Mouse (Mus musculus): Measurements from ENCODE around the gene Vgf. TPM values are rescaled to one million over a fixed set of nuclear protein-coding genes. Genes with fewer than 3 reads are reported as not detected.
A peak's percentile ranks its signal among the peaks of the same experiment; 100 is the strongest.

Gene Vgf
- polyA plus RNA-seq, 1 experiment = 0.99 TPM

DNA sequence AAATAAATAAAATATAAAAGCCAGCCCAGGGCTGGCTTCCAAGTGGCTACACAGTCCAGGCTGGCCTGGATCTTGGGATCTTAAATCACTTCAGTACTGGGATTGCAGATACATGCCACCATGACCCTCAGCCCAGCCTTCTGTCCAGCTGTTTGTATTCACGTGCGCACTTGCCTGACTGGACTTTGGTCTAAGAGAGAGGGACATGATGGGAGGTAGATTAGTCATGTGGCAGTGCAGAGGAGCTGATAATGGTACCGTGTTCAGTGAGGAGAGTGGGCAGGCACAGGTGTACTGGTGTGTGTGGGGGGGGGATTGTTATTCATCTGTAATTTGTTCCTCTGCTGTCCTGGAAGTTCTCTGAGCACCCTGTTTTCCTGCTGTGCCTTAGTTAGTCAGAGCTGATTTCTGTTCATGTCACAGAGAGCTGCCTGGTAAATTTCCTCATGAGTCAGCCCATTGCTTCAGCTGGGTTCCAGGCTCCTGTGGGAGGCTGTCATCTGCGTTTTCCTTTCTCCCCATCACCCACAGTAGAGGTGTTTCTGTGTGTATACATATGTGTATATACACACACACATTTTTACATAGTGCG is 25.8 kb downstream of the Vgf start:
- no peak overlapping the region for H3K27ac ChIP-seq (ENCODE audit: insufficient read depth, low read depth, low read length)
- H3K4me3 ChIP-seq (ENCODE audit: low read depth, low read length) = no peak overlapping the region
- no peaks in the 10 kb centered on the region for H3K4me1 ChIP-seq (ENCODE audit: control insufficient read depth, insufficient read depth, insufficient read length, low read length)
- H3K36me3 ChIP-seq (ENCODE audit: control insufficient read depth, insufficient read depth, low read length) = no peaks in the 10 kb centered on the region
- H3K27me3 ChIP-seq (ENCODE audit: control insufficient read depth, insufficient read depth, low read length) = no peaks in the 10 kb centered on the region
- no peak for TF ChIP-seq CTCF (IDR thresholded peaks at IDR 0.05; ENCODE audit: extremely low read depth, insufficient read length, insufficient replicate concordance, low read depth, low read length)
- TF ChIP-seq POLR2A (IDR thresholded peaks at IDR 0.05; ENCODE audit: low read depth, low read length) = no peak
- WGBS = 41% methylated on average over 5 of the region's 5 CpGs

DNA sequence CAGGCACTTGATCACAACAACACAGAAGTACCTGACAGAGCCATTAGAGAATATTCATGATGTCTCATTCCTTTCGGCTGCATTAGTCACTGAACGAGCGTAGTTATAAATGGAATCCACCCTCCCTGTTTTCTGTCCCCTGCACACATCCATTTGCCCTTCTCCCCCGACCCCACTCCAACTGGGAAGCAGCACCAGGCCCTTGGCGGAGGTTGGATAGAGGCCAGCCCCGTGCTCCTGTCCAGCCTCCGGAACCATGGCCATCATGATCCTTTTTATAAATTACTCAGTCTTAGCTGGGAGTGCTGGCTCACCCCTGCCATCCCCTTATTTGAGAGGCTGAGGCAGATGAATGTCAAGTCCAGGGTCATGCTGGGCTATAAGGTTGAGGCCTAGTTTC is 28.1 kb downstream of the Vgf start:
- no peaks in the 10 kb centered on the region for H3K36me3 ChIP-seq (ENCODE audit: control insufficient read depth, insufficient read depth, low read length)
- 82% methylated on average over 7 of the region's 7 CpGs for WGBS
- H3K4me1 ChIP-seq (ENCODE audit: control insufficient read depth, insufficient read depth, insufficient read length, low read length) = no peaks in the 10 kb centered on the region

DNA sequence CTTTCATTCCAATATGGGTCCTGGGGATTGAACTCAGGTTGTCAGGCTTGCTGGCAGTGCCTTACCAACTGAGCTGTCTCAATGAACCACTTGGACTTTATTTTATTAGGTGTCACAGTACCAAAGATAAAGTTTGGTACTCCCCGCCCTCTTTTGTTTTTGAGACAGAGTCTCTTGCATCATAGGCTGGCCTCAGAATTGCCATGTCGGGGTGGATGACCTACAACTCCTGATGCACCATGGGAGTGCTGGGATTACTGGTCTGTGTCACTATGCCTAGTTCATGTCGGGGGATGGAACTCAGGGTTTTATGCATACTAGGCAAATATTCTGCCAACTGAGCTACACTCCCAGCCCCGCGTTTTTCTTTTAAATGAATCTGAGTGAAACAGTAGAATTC is 28.7 kb downstream of the Vgf start:
- TF ChIP-seq POLR2A (IDR thresholded peaks at IDR 0.05; ENCODE audit: low read depth, low read length) (no peak), CTCF (IDR thresholded peaks at IDR 0.05; ENCODE audit: extremely low read depth, insufficient read length, insufficient replicate concordance, low read depth, low read length) (no peak)
- Histone ChIP-seq H3K4me3 (ENCODE audit: low read depth, low read length) (no peak overlapping the region), H3K36me3 (ENCODE audit: control insufficient read depth, insufficient read depth, low read length) (no peaks in the 10 kb centered on the region), H3K27ac (ENCODE audit: insufficient read depth, low read depth, low read length) (no peak overlapping the region), H3K4me1 (ENCODE audit: control insufficient read depth, insufficient read depth, insufficient read length, low read length) (no peaks in the 10 kb centered on the region), H3K27me3 (ENCODE audit: control insufficient read depth, insufficient read depth, low read length) (no peaks in the 10 kb centered on the region)
- 58% methylated on average over 5 of the region's 5 CpGs for WGBS

More for the DNA sequence above, 28.1 kb downstream of the Vgf start:
- Histone ChIP-seq H3K4me3 (ENCODE audit: low read depth, low read length) (no peak overlapping the region), H3K27me3 (ENCODE audit: control insufficient read depth, insufficient read depth, low read length) (no peaks in the 10 kb centered on the region), H3K27ac (ENCODE audit: insufficient read depth, low read depth, low read length) (no peak overlapping the region)
- TF ChIP-seq CTCF (IDR thresholded peaks at IDR 0.05; ENCODE audit: extremely low read depth, insufficient read length, insufficient replicate concordance, low read depth, low read length) (no peak), POLR2A (IDR thresholded peaks at IDR 0.05; ENCODE audit: low read depth, low read length) (no peak)

DNA sequence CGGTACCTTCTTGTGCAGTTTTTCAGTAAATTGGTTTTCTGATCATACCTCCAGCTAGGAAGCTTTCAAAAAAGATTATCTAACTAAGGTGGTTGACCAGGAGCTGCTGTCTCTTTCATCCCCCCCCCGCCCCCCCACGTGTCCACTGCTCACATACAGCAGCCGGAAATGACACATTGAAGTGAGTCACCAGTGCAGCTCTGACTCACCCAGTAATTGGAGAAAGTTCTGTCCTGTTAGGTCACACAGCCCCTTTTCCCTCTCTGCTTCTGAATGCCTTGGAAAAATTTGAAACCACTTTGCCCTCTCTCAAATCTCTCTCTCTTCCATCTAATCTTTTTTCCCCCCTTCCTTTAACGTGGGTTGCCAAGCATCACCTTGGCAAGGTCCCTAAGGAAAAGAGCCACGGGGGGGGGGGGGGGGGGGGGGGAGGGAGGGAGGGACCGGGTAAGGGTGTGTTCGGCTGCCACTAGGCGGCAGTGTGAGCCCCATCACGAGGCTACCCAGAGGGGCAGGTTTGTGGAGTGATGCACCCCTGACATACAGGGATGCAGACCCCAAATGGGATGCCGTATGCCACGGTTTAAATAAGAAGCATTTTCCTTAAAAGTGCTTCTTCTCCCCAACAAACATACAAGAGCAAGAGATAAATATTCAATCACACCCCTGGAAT is 35.8 kb downstream of the Vgf start:
- no peaks in the 10 kb centered on the region for H3K27me3 ChIP-seq (ENCODE audit: control insufficient read depth, insufficient read depth, low read length)
- H3K27ac ChIP-seq (ENCODE audit: insufficient read depth, low read depth, low read length) = no peak overlapping the region
- no peaks in the 10 kb centered on the region for H3K36me3 ChIP-seq (ENCODE audit: control insufficient read depth, insufficient read depth, low read length)
- H3K4me1 ChIP-seq (ENCODE audit: control insufficient read depth, insufficient read depth, insufficient read length, low read length) = no peaks in the 10 kb centered on the region
- 17% methylated on average over 10 of the region's 12 CpGs for WGBS
- no peak overlapping the region for H3K4me3 ChIP-seq (ENCODE audit: low read depth, low read length)
- TF ChIP-seq CTCF (IDR thresholded peaks at IDR 0.05; ENCODE audit: extremely low read depth, insufficient read length, insufficient replicate concordance, low read depth, low read length) (peak; percentile 46; the same call in 1 of the 2 replicates), POLR2A (IDR thresholded peaks at IDR 0.05; ENCODE audit: low read depth, low read length) (no peak)

DNA sequence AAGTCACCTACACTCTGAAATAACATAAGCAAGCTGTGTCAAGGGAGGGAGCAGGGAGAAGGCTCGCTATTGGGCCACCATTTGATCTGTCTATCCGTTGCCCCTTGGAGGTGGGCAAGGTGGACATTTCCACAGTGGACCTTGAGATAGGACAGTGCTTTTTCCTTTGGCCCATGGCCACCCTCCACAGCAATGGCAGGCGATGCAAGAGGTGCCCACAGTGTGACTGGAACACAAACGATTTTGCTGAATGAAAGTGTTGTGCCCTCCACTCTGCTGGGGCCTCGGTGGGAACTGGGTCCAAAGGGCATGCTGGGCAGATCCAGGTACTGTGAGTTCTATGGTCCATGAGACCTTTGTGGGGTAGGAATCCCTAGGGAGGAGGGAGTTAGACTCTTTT is 36.4 kb downstream of the Vgf start:
- H3K4me3 ChIP-seq (ENCODE audit: low read depth, low read length) = no peak overlapping the region
- no peaks in the 10 kb centered on the region for H3K4me1 ChIP-seq (ENCODE audit: control insufficient read depth, insufficient read depth, insufficient read length, low read length)
- no peaks in the 10 kb centered on the region for H3K27me3 ChIP-seq (ENCODE audit: control insufficient read depth, insufficient read depth, low read length)
- no peaks in the 10 kb centered on the region for H3K36me3 ChIP-seq (ENCODE audit: control insufficient read depth, insufficient read depth, low read length)
- 67% methylated on average over 5 of the region's 5 CpGs for WGBS
- TF ChIP-seq POLR2A (IDR thresholded peaks at IDR 0.05; ENCODE audit: low read depth, low read length) (no peak), CTCF (IDR thresholded peaks at IDR 0.05; ENCODE audit: extremely low read depth, insufficient read length, insufficient replicate concordance, low read depth, low read length) (no peak)
- H3K27ac ChIP-seq (ENCODE audit: insufficient read depth, low read depth, low read length) = no peak overlapping the region

DNA sequence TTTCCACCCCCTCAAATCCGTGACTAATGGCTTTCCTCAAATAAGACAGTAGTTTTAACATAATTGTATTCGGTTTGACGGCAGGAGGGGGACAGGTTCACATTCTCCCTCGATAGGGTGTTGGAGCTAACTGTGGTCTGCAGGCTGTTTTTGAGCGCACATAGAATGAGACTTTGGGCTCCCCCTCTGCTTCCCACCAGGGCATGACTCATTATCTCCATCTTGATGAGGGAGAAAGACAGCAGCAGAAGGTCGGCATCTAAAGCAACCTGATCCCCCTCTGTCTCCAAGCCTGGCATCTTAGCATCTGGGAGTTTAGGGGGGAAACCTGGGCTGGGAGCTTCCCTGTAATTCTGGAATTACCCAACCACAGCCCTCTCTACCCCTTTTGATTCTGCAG is 39.3 kb downstream of the Vgf start:
- no peak overlapping the region for H3K27ac ChIP-seq (ENCODE audit: insufficient read depth, low read depth, low read length)
- no peaks in the 10 kb centered on the region for H3K27me3 ChIP-seq (ENCODE audit: control insufficient read depth, insufficient read depth, low read length)
- no peaks in the 10 kb centered on the region for H3K4me1 ChIP-seq (ENCODE audit: control insufficient read depth, insufficient read depth, insufficient read length, low read length)
- no peak overlapping the region for H3K4me3 ChIP-seq (ENCODE audit: low read depth, low read length)
- 61% methylated on average over 6 of the region's 6 CpGs for WGBS
- H3K36me3 ChIP-seq (ENCODE audit: control insufficient read depth, insufficient read depth, low read length) = no peaks in the 10 kb centered on the region
- TF ChIP-seq POLR2A (IDR thresholded peaks at IDR 0.05; ENCODE audit: low read depth, low read length) (no peak), CTCF (IDR thresholded peaks at IDR 0.05; ENCODE audit: extremely low read depth, insufficient read length, insufficient replicate concordance, low read depth, low read length) (no peak)

DNA sequence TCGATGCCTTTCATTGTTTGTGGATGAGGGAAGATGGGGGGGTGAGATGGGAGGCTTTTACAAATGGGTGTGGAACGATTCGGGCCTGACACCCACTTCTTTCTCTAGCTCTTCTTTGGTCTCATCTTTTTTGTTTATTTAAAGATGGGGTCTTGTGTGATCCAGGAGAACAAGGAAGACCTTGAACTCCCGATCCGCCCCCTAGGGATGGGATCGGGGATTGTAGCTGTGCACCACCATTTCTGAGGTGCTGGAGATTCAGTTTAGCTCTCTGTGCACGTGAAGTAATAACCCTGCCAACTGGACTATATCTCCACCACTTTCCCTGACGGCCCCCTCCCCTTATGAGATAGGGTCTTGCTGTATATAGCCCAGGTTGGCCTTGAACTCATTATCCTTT is 39.7 kb downstream of the Vgf start:
- 62% methylated on average over 8 of the region's 8 CpGs for WGBS
- no peaks in the 10 kb centered on the region for H3K4me1 ChIP-seq (ENCODE audit: control insufficient read depth, insufficient read depth, insufficient read length, low read length)

More for the DNA sequence above, 39.7 kb downstream of the Vgf start:
- Histone ChIP-seq H3K27ac (ENCODE audit: insufficient read depth, low read depth, low read length) (no peak overlapping the region), H3K4me3 (ENCODE audit: low read depth, low read length) (no peak overlapping the region), H3K27me3 (ENCODE audit: control insufficient read depth, insufficient read depth, low read length) (no peaks in the 10 kb centered on the region), H3K36me3 (ENCODE audit: control insufficient read depth, insufficient read depth, low read length) (no peaks in the 10 kb centered on the region)
- TF ChIP-seq POLR2A (IDR thresholded peaks at IDR 0.05; ENCODE audit: low read depth, low read length) (no peak), CTCF (IDR thresholded peaks at IDR 0.05; ENCODE audit: extremely low read depth, insufficient read length, insufficient replicate concordance, low read depth, low read length) (no peak)

Data from small intestine, adult 2 months (tissue).